Mouse (Mus musculus) T-helper 1 cell (primary cell): ENCODE results near the gene Btbd9.
"Not testable (repeated sequence)": the region's sequence is repeated elsewhere in the genome, so short reads cannot be mapped to it uniquely, and the experiment has no call there.

ENCODE experiments used
- in situ Hi-C: fragments of 300-600 bp; cut with MboI, MseI; formaldehyde crosslinking; loops from one replicate; pipeline ENCODE4 v1.15.1; 2025; ENCODE audit warnings: high pct_unique_total_duplicates

Btbd9 gene

GRCm38 (mm10) chr17:30559536-30559935 is 16.8 kb downstream of the Btbd9 start:
- in situ Hi-C loops, result loop anchor here (5.0 kb wide), 1 partner anchor 113 kb away; no protein-coding TSS in a partner anchor

GRCm38 (mm10) chr17:30558623-30559022 is 17.7 kb downstream of the Btbd9 start:
- in situ Hi-C loops, result loop anchor here (5.0 kb wide), 1 partner anchor 114 kb away; no protein-coding TSS in a partner anchor

- in situ Hi-C loops, result loop anchor here (5.0 kb wide), 1 partner anchor 116 kb away; no protein-coding TSS in a partner anchor
Measured at GRCm38 (mm10) chr17:30556512-30556911, 19.8 kb downstream of the Btbd9 start.

GRCm38 (mm10) chr17:30553027-30553937 is 23.0 kb downstream of the Btbd9 start:
- in situ Hi-C loops, result no loop called here

GRCm38 (mm10) chr17:30550774-30551107 is 25.5 kb downstream of the Btbd9 start:
- in situ Hi-C loops, result no loop called here

- in situ Hi-C loops, result no loop called here
Measured at GRCm38 (mm10) chr17:30549899-30550773, 26.2 kb downstream of the Btbd9 start.

- in situ Hi-C loops, result no loop called here
Measured at GRCm38 (mm10) chr17:30539098-30539497, 37.2 kb downstream of the Btbd9 start.

- in situ Hi-C loops, result no loop called here
Measured at GRCm38 (mm10) chr17:30536651-30537050, 39.6 kb downstream of the Btbd9 start.

- in situ Hi-C loops, result no loop called here
Measured at GRCm38 (mm10) chr17:30533098-30533497, 43.2 kb downstream of the Btbd9 start.

- in situ Hi-C loops, result no loop called here
Measured at GRCm38 (mm10) chr17:30530542-30530940, 45.7 kb downstream of the Btbd9 start.

- in situ Hi-C loops, result no loop called here
Measured at GRCm38 (mm10) chr17:30529632-30530541, 46.4 kb downstream of the Btbd9 start.

- in situ Hi-C loops, result no loop called here
Measured at GRCm38 (mm10) chr17:30525405-30526295, 50.6 kb downstream of the Btbd9 start.

GRCm38 (mm10) chr17:30524451-30524850 is 51.8 kb downstream of the Btbd9 start:
- in situ Hi-C loops, result no loop called here

GRCm38 (mm10) chr17:30523783-30524182 is 52.5 kb downstream of the Btbd9 start:
- in situ Hi-C loops, result no loop called here

- in situ Hi-C loops, result no loop called here
Measured at GRCm38 (mm10) chr17:30522406-30523078, 53.7 kb downstream of the Btbd9 start.

GRCm38 (mm10) chr17:30519172-30519512 is 57.1 kb downstream of the Btbd9 start:
- in situ Hi-C loops, result not testable (repeated sequence)

- in situ Hi-C loops, result no loop called here
Measured at GRCm38 (mm10) chr17:30518431-30519171, 57.7 kb downstream of the Btbd9 start.

GRCm38 (mm10) chr17:30516580-30517340 is 59.5 kb downstream of the Btbd9 start:
- in situ Hi-C loops, result no loop called here
